Mouse (Mus musculus): Measurements from ENCODE around the gene Aph1c. TPM values are rescaled to one million over a fixed set of nuclear protein-coding genes. Genes with fewer than 3 reads are reported as not detected.
A peak's percentile ranks its signal among the peaks of the same experiment; 100 is the strongest.
"Not testable (repeated sequence)": the region's sequence is repeated elsewhere in the genome, so short reads cannot be mapped to it uniquely, and the experiment has no call there.

Gene Aph1c
- polyA plus RNA-seq, 1 experiment from 2014 or later: 4.7 TPM

DNA sequence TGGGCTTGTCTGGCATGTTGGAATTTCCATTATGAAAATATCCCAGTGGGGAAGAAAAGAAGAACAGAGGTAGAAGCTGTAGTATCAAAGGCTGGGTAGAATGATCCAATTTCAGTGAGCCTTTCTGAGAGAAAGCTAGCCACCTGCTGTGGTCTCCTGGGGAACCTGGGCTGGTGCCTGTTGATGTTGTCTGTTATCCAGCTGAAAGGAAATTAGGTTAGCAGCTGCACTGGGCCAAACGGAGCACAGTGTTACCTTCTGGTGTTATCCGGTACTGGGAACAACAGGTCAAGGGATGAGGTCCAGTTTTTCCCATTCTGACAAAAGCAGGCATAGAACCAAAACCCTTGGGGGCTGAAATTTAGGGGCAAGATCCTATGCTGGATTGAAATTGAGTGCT lies 21.1 kb downstream of the Aph1c start:
- H3K4me3 ChIP-seq (ENCODE audit: low read length): no peak overlapping the region
- H3K4me1 ChIP-seq (ENCODE audit: control insufficient read depth, insufficient read depth, low read length): no peaks in the 10 kb centered on the region
- H3K9ac ChIP-seq (ENCODE audit: low read depth, low read length): no peak overlapping the region
- H3K27ac ChIP-seq (ENCODE audit: low read depth, low read length): no peak overlapping the region
- H3K27me3 ChIP-seq (ENCODE audit: control insufficient read depth, insufficient read depth, low read length): no peaks in the 10 kb centered on the region
- H3K9me3 ChIP-seq (ENCODE audit: control insufficient read depth, low read length): no peaks in the 10 kb centered on the region
- H3K4me2 ChIP-seq (replicated peaks; ENCODE audit: low read depth, low read length): no peak overlapping the region
- ATAC-seq (ENCODE audit: low FRiP score, low TSS enrichment): no peak
- no peaks in the 10 kb centered on the region for H3K36me3 ChIP-seq (ENCODE audit: control insufficient read depth, insufficient read depth, low read length)
- 19% methylated on average over 2 of the region's 2 CpGs for WGBS

DNA sequence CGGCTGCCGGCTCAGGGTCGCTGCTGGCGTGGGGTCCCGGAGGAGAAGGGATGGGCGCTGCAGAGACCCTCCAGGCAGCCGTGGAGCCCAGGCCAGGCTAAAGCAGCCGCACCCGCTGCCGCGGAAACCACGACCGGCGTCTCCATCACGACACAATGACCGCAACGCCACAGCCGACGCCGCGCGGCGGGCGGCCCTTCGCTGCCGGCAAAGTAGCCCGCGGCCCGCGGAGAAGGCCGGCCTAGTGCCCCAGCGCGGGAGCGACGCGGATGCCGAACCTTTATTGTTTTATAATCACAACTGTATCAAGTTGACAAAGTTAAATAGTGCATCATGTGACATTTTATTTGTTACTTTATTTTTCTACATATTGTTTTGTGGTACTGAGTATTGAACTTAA lies 28.6 kb downstream of the Aph1c start:
- not testable (repeated sequence) for H3K4me1 ChIP-seq (ENCODE audit: control insufficient read depth, insufficient read depth, low read length); H3K27ac ChIP-seq (ENCODE audit: low read depth, low read length); H3K36me3 ChIP-seq (ENCODE audit: control insufficient read depth, insufficient read depth, low read length); H3K27me3 ChIP-seq (ENCODE audit: control insufficient read depth, insufficient read depth, low read length); H3K9me3 ChIP-seq (ENCODE audit: control insufficient read depth, low read length); ATAC-seq (ENCODE audit: low FRiP score, low TSS enrichment)
- Histone ChIP-seq H3K4me2 (replicated peaks; ENCODE audit: low read depth, low read length) (peak overlapping the region; percentile 41), H3K4me3 (ENCODE audit: low read length) (peak overlapping the region; percentile 29), H3K9ac (ENCODE audit: low read depth, low read length) (0 out of 2 replicates have a peak overlapping the region, but pooled peaks have one; percentile 31)
- WGBS: 3% methylated on average over 30 of the region's 37 CpGs

DNA sequence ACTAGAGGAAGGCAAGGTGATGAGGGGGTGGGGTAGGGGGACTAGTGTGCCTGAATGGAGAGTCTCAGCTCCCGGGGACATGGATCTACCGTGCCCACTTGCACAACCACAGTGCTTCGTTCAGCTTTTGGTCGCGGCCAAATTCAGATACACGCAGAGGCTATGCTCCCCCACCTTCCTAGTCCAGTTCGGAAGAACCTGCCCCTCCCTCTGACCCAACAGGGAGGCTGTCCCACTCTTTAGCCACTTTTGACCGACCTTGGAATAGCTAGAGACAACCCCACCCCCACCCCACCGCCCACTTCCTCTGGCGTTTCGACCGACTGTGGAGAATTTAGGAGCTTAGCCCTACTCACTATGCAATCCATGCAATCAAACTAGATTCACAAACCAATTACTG lies 32.6 kb downstream of the Aph1c start:
- Histone ChIP-seq H3K4me1 (ENCODE audit: control insufficient read depth, insufficient read depth, low read length) (peaks cover 5% of the 10 kb centered on the region; the same call in 1 of the 2 replicates), H3K9me3 (ENCODE audit: control insufficient read depth, low read length) (no peaks in the 10 kb centered on the region), H3K9ac (ENCODE audit: low read depth, low read length) (no peak overlapping the region), H3K4me2 (replicated peaks; ENCODE audit: low read depth, low read length) (no peak overlapping the region; the same call in 1 of the 2 replicates), H3K4me3 (ENCODE audit: low read length) (no peak overlapping the region), H3K36me3 (ENCODE audit: control insufficient read depth, insufficient read depth, low read length) (no peaks in the 10 kb centered on the region), H3K27me3 (ENCODE audit: control insufficient read depth, insufficient read depth, low read length) (peaks cover 5% of the 10 kb centered on the region; the same call in 1 of the 2 replicates), H3K27ac (ENCODE audit: low read depth, low read length) (no peak overlapping the region)
- WGBS: 48% methylated on average over 12 of the region's 12 CpGs
- no peak for ATAC-seq (ENCODE audit: low FRiP score, low TSS enrichment)

DNA sequence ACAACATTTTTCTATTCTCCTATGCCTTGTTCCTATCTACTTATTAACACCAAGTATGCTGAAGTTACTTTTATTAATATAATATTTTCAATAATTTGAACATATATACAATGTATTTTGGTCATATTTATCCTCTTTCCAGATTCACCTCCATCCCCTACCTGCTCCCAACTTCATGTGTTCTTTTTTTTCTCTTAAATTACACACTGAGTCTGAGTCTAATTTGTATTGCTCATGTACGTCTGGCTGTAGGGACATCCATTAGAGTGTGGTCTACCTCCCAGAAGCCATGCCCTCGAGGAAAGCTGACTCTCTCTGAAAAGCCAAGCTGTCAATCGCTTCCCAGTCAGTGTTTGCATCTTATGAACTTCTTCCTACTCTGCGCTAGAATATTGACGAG lies 37.8 kb downstream of the Aph1c start, which contains the start of gene Gm10647:
TSS of gene Gm10647 (plus strand) at position 301 of the 400 bp plus-strand sequence.
- Histone ChIP-seq H3K9me3 (ENCODE audit: control insufficient read depth, low read length) (no peaks in the 10 kb centered on the region), H3K9ac (ENCODE audit: low read depth, low read length) (peak within 1 kb of the TSS; percentile 66; the same call in 1 of the 2 replicates), H3K4me1 (ENCODE audit: control insufficient read depth, insufficient read depth, low read length) (peaks cover 6% of the 10 kb centered on the region; the same call in 1 of the 2 replicates), H3K27me3 (ENCODE audit: control insufficient read depth, insufficient read depth, low read length) (no peaks in the 10 kb centered on the region), H3K4me3 (ENCODE audit: low read length) (peak within 1 kb of the TSS; percentile 72), H3K36me3 (ENCODE audit: control insufficient read depth, insufficient read depth, low read length) (no peaks in the 10 kb centered on the region), H3K4me2 (replicated peaks; ENCODE audit: low read depth, low read length) (peak within 1 kb of the TSS; percentile 81), H3K27ac (ENCODE audit: low read depth, low read length) (no peak within 1 kb of the TSS; the same call in 1 of the 2 replicates)
- 82% methylated on average over 5 of the region's 5 CpGs for WGBS
- ATAC-seq (ENCODE audit: low FRiP score, low TSS enrichment): no peak

DNA sequence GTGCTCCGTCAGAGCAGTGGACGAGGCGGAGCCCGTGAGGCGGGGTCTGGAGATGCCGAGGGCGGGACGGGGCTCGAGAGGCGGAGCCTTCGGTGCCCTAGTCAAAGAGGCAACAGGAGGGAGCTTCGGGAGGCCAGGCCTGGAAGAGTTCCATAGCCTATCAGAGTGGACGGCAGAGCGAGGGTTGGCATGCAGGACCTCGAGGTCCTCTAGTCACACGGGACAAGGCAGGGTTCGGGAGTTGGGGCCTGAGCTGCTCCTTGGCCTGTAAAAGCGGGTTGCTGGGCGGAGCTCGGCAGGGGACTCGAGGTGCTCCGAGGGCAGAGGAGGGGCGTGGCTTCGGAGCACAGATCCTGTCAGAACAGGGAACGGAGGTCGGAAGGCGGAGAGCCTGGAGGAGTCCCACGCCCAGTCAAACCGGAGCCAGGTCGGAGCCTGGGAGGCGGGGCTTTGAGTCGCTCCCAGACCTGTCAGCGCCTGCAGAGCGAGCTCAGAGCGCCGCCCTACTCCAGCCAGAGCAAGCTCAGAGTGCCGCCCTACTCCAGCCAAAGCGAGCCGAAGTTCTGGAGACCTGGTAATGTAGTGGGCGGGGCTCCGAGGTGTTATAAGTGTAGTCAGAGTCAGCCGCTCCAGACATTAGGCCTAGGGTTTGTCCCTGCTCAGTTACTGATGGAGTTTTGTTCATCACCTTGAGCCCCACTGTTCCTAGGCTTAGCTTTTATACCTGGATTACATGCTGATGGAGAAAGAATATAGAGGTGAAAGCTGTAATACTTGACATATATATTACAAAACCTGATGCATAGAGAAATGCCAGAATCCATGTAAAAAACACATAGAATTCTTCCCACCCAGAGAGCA lies 38.8 kb downstream of the Aph1c start, which contains the start of gene Aph1b:
TSS of gene Aph1b (minus strand) at position 27 of the 861 bp plus-strand sequence.
- Histone ChIP-seq H3K9ac (ENCODE audit: low read depth, low read length) (peak within 1 kb of the TSS; percentile 66), H3K4me3 (ENCODE audit: low read length) (peak within 1 kb of the TSS; percentile 72), H3K27ac (ENCODE audit: low read depth, low read length) (peak within 1 kb of the TSS; percentile 90), H3K4me1 (ENCODE audit: control insufficient read depth, insufficient read depth, low read length) (peaks cover 6% of the 10 kb centered on the region; the same call in 1 of the 2 replicates), H3K4me2 (replicated peaks; ENCODE audit: low read depth, low read length) (peak within 1 kb of the TSS; percentile 81), H3K9me3 (ENCODE audit: control insufficient read depth, low read length) (no peaks in the 10 kb centered on the region), H3K27me3 (ENCODE audit: control insufficient read depth, insufficient read depth, low read length) (no peaks in the 10 kb centered on the region), H3K36me3 (ENCODE audit: control insufficient read depth, insufficient read depth, low read length) (no peaks in the 10 kb centered on the region)
- ATAC-seq (ENCODE audit: low FRiP score, low TSS enrichment): peak; percentile 98
- WGBS: under 1% methylated on average over 42 of the region's 42 CpGs

DNA sequence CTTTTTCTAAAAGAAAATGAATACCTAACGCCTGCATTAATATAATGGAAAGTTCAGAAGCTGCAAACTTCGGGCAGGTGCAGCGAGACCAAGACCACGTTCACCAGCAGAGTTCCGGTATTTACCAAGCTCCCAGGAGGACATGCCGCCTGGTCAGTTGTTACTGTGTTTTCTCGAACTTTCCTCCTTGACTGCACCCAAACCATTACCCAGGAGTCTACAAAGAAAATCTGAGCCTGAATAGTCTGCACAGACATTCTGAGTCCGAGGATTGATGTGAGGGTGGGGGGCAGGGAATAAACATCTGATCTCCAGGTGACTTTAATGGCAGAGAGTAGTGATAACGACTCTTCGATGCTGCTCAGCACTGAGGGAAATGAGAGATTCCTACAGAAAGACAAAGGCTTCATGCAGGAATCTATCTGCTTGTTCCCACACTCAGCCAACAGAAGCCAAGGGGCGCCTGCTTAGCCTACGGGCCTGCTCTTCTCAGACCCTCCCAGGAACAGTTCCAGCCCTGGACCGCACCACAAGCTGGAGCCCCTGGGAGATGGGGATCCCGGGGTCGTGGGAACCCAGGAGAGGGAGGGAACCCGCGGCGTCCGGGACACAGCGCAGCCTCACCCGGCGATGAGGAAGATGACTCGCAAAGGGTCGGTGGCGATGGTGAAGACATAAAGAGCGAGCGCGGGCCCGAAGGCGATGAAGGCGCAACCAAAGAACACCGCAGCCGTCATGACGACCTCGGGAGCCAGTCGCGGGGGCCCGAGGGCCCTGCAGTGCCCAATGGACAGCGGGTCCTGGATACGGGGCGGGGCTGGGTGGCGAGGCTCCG lies 39.7 kb downstream of the Aph1c start:
- peak; percentile 56 for ATAC-seq (ENCODE audit: low FRiP score, low TSS enrichment)
- H3K4me3 ChIP-seq (ENCODE audit: low read length): peak overlapping the region; percentile 72
- H3K4me1 ChIP-seq (ENCODE audit: control insufficient read depth, insufficient read depth, low read length): peaks cover 6% of the 10 kb centered on the region; the same call in 1 of the 2 replicates
- 0 out of 2 replicates have a peak, but pooled peaks cover 2% of the 10 kb centered on the region for H3K36me3 ChIP-seq (ENCODE audit: control insufficient read depth, insufficient read depth, low read length)
- H3K9me3 ChIP-seq (ENCODE audit: control insufficient read depth, low read length): no peaks in the 10 kb centered on the region
- H3K27ac ChIP-seq (ENCODE audit: low read depth, low read length): peak overlapping the region; percentile 90
- H3K27me3 ChIP-seq (ENCODE audit: control insufficient read depth, insufficient read depth, low read length): no peaks in the 10 kb centered on the region
- H3K9ac ChIP-seq (ENCODE audit: low read depth, low read length): peak overlapping the region; percentile 66
- 2% methylated on average over 43 of the region's 43 CpGs for WGBS
- H3K4me2 ChIP-seq (replicated peaks; ENCODE audit: low read depth, low read length): peak overlapping the region; percentile 81

DNA sequence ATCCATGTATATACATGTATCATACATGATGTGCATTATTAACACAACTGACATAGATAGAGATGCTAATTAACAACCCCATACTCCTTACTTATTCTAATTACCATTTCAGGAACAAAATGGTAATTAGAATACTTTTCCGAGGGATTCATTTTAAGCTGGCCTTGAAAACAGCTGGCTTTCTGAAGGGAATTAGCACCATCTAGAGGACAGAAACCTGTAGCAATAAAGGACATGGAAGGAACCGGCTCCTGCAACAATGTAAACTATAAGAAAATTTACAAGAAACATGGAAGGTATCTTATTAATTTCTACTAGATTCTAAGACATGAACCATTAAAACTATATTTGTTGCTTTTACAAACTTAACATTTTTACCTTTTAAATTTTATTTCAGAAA lies 46.7 kb downstream of the Aph1c start:
- ATAC-seq (ENCODE audit: low FRiP score, low TSS enrichment): no peak
- Histone ChIP-seq H3K27ac (ENCODE audit: low read depth, low read length) (no peak overlapping the region), H3K9ac (ENCODE audit: low read depth, low read length) (no peak overlapping the region), H3K4me3 (ENCODE audit: low read length) (no peak overlapping the region), H3K36me3 (ENCODE audit: control insufficient read depth, insufficient read depth, low read length) (0 out of 2 replicates have a peak, but pooled peaks cover 2% of the 10 kb centered on the region), H3K9me3 (ENCODE audit: control insufficient read depth, low read length) (no peaks in the 10 kb centered on the region), H3K4me2 (replicated peaks; ENCODE audit: low read depth, low read length) (no peak overlapping the region), H3K27me3 (ENCODE audit: control insufficient read depth, insufficient read depth, low read length) (no peaks in the 10 kb centered on the region), H3K4me1 (ENCODE audit: control insufficient read depth, insufficient read depth, low read length) (no peaks in the 10 kb centered on the region)
- 13% methylated on average over 2 of the region's 2 CpGs for WGBS

DNA sequence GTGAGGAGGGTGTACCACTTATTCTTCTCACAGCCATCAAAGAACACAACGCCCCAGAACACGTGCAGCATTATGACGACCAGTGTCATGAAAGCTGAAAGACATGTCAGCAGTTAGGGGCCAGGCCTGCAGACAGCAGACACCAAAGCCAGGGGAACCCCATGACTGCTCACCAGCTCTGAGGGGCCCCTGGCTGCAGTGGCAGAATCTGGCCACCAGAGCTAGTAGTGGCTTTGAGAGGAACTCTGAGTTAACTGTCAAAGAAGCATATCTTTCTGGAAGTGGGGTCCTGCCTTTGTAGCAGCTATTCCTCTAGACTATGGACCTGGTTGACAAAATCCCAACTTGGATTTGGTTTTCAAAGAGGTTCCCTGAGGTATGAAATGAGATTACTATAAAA lies 50.0 kb downstream of the Aph1c start:
- not testable (repeated sequence) for H3K9me3 ChIP-seq (ENCODE audit: control insufficient read depth, low read length); ATAC-seq (ENCODE audit: low FRiP score, low TSS enrichment); H3K9ac ChIP-seq (ENCODE audit: low read depth, low read length); H3K4me1 ChIP-seq (ENCODE audit: control insufficient read depth, insufficient read depth, low read length); H3K27ac ChIP-seq (ENCODE audit: low read depth, low read length); H3K27me3 ChIP-seq (ENCODE audit: control insufficient read depth, insufficient read depth, low read length); H3K36me3 ChIP-seq (ENCODE audit: control insufficient read depth, insufficient read depth, low read length); H3K4me3 ChIP-seq (ENCODE audit: low read length); H3K4me2 ChIP-seq (replicated peaks; ENCODE audit: low read depth, low read length)
- no CpG with 5 or more reads among the region's 3 CpGs for WGBS
